Mouse (Mus musculus): Measurements from ENCODE around the gene Tmigd1. TPM values are rescaled to one million over a fixed set of nuclear protein-coding genes. Genes with fewer than 3 reads are reported as not detected.

The Tmigd1 gene
- polyA plus RNA-seq, 1 experiment from 2014 or later = not detected

- peak overlapping the region; percentile 65 for H3K4me2 ChIP-seq (ENCODE audit: low read depth, low read length)
- peak overlapping the region; percentile 72; the same call in 1 of the 2 replicates for H3K27ac ChIP-seq (ENCODE audit: low read depth, low read length)
- H3K36me3 ChIP-seq (ENCODE audit: control insufficient read depth, insufficient read depth, low read length) = no peaks in the 10 kb centered on the region
- ATAC-seq (ENCODE audit: low read depth) = no peak
- 71% methylated on average over 6 of the region's 6 CpGs for WGBS
- H3K4me1 ChIP-seq (ENCODE audit: control insufficient read depth, insufficient read depth, low read length) = peaks cover 13% of the 10 kb centered on the region
- peak overlapping the region; percentile 85 for H3K4me3 ChIP-seq (ENCODE audit: low read depth, low read length)
- H3K27me3 ChIP-seq (ENCODE audit: control insufficient read depth, insufficient read depth, low read length) = no peaks in the 10 kb centered on the region
- peak overlapping the region; percentile 80; the same call in 1 of the 2 replicates for H3K9ac ChIP-seq (replicated peaks; ENCODE audit: low read depth, low read length)
- no peaks in the 10 kb centered on the region for H3K9me3 ChIP-seq (ENCODE audit: control insufficient read depth, low read length)
These were observed 42.9 kb downstream of the Tmigd1 start for GRCm38 (mm10) chr11:76944839-76945238.

GRCm38 (mm10) chr11:76945386-76946202, 43.6 kb downstream of the Tmigd1 start:
- Histone ChIP-seq H3K4me1 (ENCODE audit: control insufficient read depth, insufficient read depth, low read length) (peaks cover 13% of the 10 kb centered on the region), H3K27ac (ENCODE audit: low read depth, low read length) (peak overlapping the region; percentile 72), H3K4me3 (ENCODE audit: low read depth, low read length) (peak overlapping the region; percentile 85), H3K36me3 (ENCODE audit: control insufficient read depth, insufficient read depth, low read length) (no peaks in the 10 kb centered on the region), H3K27me3 (ENCODE audit: control insufficient read depth, insufficient read depth, low read length) (no peaks in the 10 kb centered on the region), H3K9me3 (ENCODE audit: control insufficient read depth, low read length) (no peaks in the 10 kb centered on the region), H3K4me2 (ENCODE audit: low read depth, low read length) (peak overlapping the region; percentile 65), H3K9ac (replicated peaks; ENCODE audit: low read depth, low read length) (peak overlapping the region; percentile 80)
- under 1% methylated on average over 56 of the region's 58 CpGs for WGBS
- peak; percentile 88 for ATAC-seq (ENCODE audit: low read depth)

- peak overlapping the region; percentile 44; the same call in 1 of the 2 replicates for H3K27ac ChIP-seq (ENCODE audit: low read depth, low read length)
- H3K36me3 ChIP-seq (ENCODE audit: control insufficient read depth, insufficient read depth, low read length) = peaks cover 5% of the 10 kb centered on the region
- H3K9ac ChIP-seq (replicated peaks; ENCODE audit: low read depth, low read length) = peak overlapping the region; percentile 80
- peak overlapping the region; percentile 65 for H3K4me2 ChIP-seq (ENCODE audit: low read depth, low read length)
- peak overlapping the region; percentile 85 for H3K4me3 ChIP-seq (ENCODE audit: low read depth, low read length)
- peaks cover 13% of the 10 kb centered on the region for H3K4me1 ChIP-seq (ENCODE audit: control insufficient read depth, insufficient read depth, low read length)
- no peak for ATAC-seq (ENCODE audit: low read depth)
- H3K9me3 ChIP-seq (ENCODE audit: control insufficient read depth, low read length) = no peaks in the 10 kb centered on the region
- 4% methylated on average over 8 of the region's 8 CpGs for WGBS
- no peaks in the 10 kb centered on the region for H3K27me3 ChIP-seq (ENCODE audit: control insufficient read depth, insufficient read depth, low read length)
These were observed 44.2 kb downstream of the Tmigd1 start for GRCm38 (mm10) chr11:76946203-76946585.

GRCm38 (mm10) chr11:76953536-76953935, 51.6 kb downstream of the Tmigd1 start:
- WGBS = 94% methylated on average over 2 of the region's 2 CpGs
- H3K36me3 ChIP-seq (ENCODE audit: control insufficient read depth, insufficient read depth, low read length) = peaks cover 46% of the 10 kb centered on the region
- no peak for ATAC-seq (ENCODE audit: low read depth)

GRCm38 (mm10) chr11:76965703-76966102, 63.7 kb downstream of the Tmigd1 start:
- Histone ChIP-seq H3K4me3 (ENCODE audit: low read depth, low read length) (no peak overlapping the region), H3K36me3 (ENCODE audit: control insufficient read depth, insufficient read depth, low read length) (peaks cover 46% of the 10 kb centered on the region)
- WGBS = 96% methylated on average over 3 of the region's 3 CpGs

More at GRCm38 (mm10) chr11:76953536-76953935, 51.6 kb downstream of the Tmigd1 start:
- no peaks in the 10 kb centered on the region for H3K4me1 ChIP-seq (ENCODE audit: control insufficient read depth, insufficient read depth, low read length)
- no peaks in the 10 kb centered on the region for H3K27me3 ChIP-seq (ENCODE audit: control insufficient read depth, insufficient read depth, low read length)
- H3K4me3 ChIP-seq (ENCODE audit: low read depth, low read length) = no peak overlapping the region
- H3K9ac ChIP-seq (replicated peaks; ENCODE audit: low read depth, low read length) = no peak overlapping the region
- H3K9me3 ChIP-seq (ENCODE audit: control insufficient read depth, low read length) = no peaks in the 10 kb centered on the region
- no peak overlapping the region for H3K4me2 ChIP-seq (ENCODE audit: low read depth, low read length)
- no peak overlapping the region for H3K27ac ChIP-seq (ENCODE audit: low read depth, low read length)

More at GRCm38 (mm10) chr11:76965703-76966102, 63.7 kb downstream of the Tmigd1 start:
- Histone ChIP-seq H3K4me1 (ENCODE audit: control insufficient read depth, insufficient read depth, low read length) (no peaks in the 10 kb centered on the region), H3K27me3 (ENCODE audit: control insufficient read depth, insufficient read depth, low read length) (no peaks in the 10 kb centered on the region), H3K27ac (ENCODE audit: low read depth, low read length) (no peak overlapping the region), H3K4me2 (ENCODE audit: low read depth, low read length) (no peak overlapping the region), H3K9me3 (ENCODE audit: control insufficient read depth, low read length) (no peaks in the 10 kb centered on the region), H3K9ac (replicated peaks; ENCODE audit: low read depth, low read length) (no peak overlapping the region)
- ATAC-seq (ENCODE audit: low read depth) = no peak

Other genes starting within 250 kb of the Tmigd1 start
- gene Bhlha9, start 229.7 kb upstream of the Tmigd1 start, polyA plus RNA-seq (2014; fragmentation: Nextera tagmentation; extraction: Ambion mirVana) = 1.2 and 1.4 TPM in 2 replicates
- gene Trarg1, start 222.4 kb upstream of the Tmigd1 start, polyA plus RNA-seq (2014; fragmentation: Nextera tagmentation; extraction: Ambion mirVana) = 0.44 and 4.1 TPM in 2 replicates
- 34.2 and 34.3 TPM in 2 replicates for gene Gosr1, start 138.6 kb upstream of the Tmigd1 start, polyA plus RNA-seq (2014; fragmentation: Nextera tagmentation; extraction: Ambion mirVana)
- 10.4 and 13.5 TPM in 2 replicates for gene Cpd, start 55.1 kb upstream of the Tmigd1 start, polyA plus RNA-seq (2014; fragmentation: Nextera tagmentation; extraction: Ambion mirVana)
- 117 and 135 TPM in 2 replicates for gene Blmh, start 22.6 kb downstream of the Tmigd1 start, polyA plus RNA-seq (2014; fragmentation: Nextera tagmentation; extraction: Ambion mirVana)
- gene Slc6a4, start 96.4 kb downstream of the Tmigd1 start, polyA plus RNA-seq (2014; fragmentation: Nextera tagmentation; extraction: Ambion mirVana) = 0.66 and 0.94 TPM in 2 replicates
- gene Nsrp1, start 176.3 kb downstream of the Tmigd1 start, polyA plus RNA-seq (2014; fragmentation: Nextera tagmentation; extraction: Ambion mirVana) = 50.3 and 50.6 TPM in 2 replicates

Measured in neural tube, embryonic 14.5 days (tissue).